Mouse (Mus musculus) testis, adult 2 months (tissue): ENCODE data around the gene Fkbp1a. TPM values are rescaled to one million over a fixed set of nuclear protein-coding genes. Genes with fewer than 3 reads are reported as not detected.

ENCODE experiments used
- H3K27ac ChIP-seq: fragments of 200-500 bp; 2 replicates; pipeline ENCODE4 v1.5.1; 2012; ENCODE audit warnings: low read depth, low read length; ENCODE audit not compliant: control insufficient read depth, insufficient read depth
- H3K27me3 ChIP-seq: fragments of 200-500 bp; 2 replicates; pipeline ENCODE4 v1.6.1; 2012; ENCODE audit warnings: mild to moderate bottlenecking, low read length, moderate library complexity; ENCODE audit not compliant: control insufficient read depth, insufficient read depth
- H3K36me3 ChIP-seq: fragments of 200-500 bp; 2 replicates; pipeline ENCODE4 v1.6.1; 2012; ENCODE audit warnings: mild to moderate bottlenecking, low read length; ENCODE audit not compliant: control insufficient read depth, insufficient read depth
- H3K4me1 ChIP-seq: fragments of 200-500 bp; 2 replicates; pipeline ENCODE4 v1.6.1; 2012; ENCODE audit warnings: low read length; ENCODE audit not compliant: control insufficient read depth, insufficient read depth
- H3K4me3 ChIP-seq: fragments of 200-500 bp; 2 replicates; pipeline ENCODE4 v1.5.1; 2012; ENCODE audit warnings: low read depth, mild to moderate bottlenecking, low read length, moderate library complexity, mixed read lengths; ENCODE audit not compliant: control insufficient read depth
- CTCF ChIP-seq: fragments of 200-500 bp; IDR thresholded peaks from 2 replicates; pipeline ENCODE4 v1.5.1; 2012; ENCODE audit warnings: low read depth, mild to moderate bottlenecking, inconsistent platforms, low read length, moderate library complexity; ENCODE audit not compliant: control insufficient read depth, insufficient read depth, insufficient replicate concordance
- POLR2A ChIP-seq: fragments of 200-500 bp; IDR thresholded peaks from 2 replicates; pipeline ENCODE4 v1.6.1; 2012; ENCODE audit warnings: low read depth, mild to moderate bottlenecking, inconsistent platforms, low read length, moderate library complexity; ENCODE audit not compliant: control insufficient read depth
- polyA plus RNA-seq: library from polyadenylated mRNA; depleted of rRNA; stranded (reverse); fragments of >200 nt; gene quantifications from 2 replicates; pipeline ENCODE4 v1.2.3, GENCODE M21; 2012

Gene Fkbp1a
- polyA plus RNA-seq, 1 experiment, result 184 TPM

DNA sequence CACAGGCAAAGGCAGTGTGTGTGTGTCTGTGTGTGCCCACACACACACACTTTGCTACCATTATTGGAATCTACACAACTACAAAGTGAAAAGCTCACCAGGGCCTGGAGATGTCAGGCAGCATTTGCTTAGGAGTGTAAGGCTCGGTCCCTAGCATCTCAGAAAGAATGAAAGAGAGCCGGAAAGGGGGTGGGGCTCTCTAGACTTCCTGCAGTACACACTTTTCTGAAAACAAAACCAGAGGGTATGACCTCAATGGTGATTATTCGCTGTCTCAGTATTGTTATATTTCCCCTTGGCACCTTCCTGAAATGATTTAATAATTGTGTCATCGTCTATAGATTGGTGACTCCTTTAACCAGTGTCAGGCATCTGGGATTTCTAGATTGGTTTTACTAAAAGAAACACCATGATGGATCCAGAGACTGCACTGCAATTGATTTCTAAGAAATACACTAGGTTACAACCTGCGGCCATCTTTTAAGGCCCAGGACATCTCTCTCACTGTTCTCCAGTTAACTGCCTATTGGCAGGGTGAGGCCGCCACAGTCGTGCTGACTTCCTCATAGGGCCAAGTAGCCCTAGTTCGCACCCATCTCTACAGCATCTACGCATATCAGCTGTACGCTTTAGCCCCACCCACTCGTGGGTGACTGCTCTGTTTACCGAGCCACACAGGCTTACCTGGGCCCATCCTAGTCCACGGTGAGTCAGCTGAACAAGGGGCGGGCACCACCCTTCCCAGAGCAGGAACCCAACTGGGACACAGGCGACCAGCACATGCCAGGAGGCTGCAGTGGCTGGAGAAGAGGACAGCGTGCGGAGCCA, 29.8 kb downstream of the Fkbp1a start, which contains the start of gene Sdcbp2:
Gene Sdcbp2, plus strand, starts transcription at position 750 of the 828 bp plus-strand sequence.
- H3K27ac ChIP-seq, result no peak within 1 kb of the TSS
- TF ChIP-seq CTCF, result no peak
- no peak for TF ChIP-seq POLR2A
- H3K4me1 ChIP-seq, result peaks cover 11% of the 10 kb centered on the region
- H3K27me3 ChIP-seq, result no peaks in the 10 kb centered on the region
- no peak within 1 kb of the TSS for H3K4me3 ChIP-seq
- H3K36me3 ChIP-seq, result no peaks in the 10 kb centered on the region

DNA sequence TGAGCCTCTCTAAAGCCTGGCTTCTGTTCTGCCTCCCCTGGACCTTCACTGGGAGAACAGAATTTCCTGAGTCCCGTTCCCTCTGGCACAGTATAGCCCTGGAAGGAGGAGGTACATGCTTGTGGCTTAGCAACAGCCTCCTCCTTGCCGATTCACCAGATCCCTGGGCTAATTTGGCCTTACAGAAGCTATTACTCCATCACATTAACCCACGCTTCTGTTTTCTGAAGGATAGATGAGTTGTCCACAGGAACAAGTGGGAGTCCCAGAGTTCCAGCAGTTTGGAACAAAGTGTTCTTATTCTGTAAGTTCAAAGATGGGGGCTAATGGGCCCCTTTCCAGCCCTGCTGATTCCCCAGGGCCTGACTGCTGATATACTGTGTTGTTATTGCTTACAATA, 31.4 kb downstream of the Fkbp1a start:
- no peak overlapping the region for H3K27ac ChIP-seq
- TF ChIP-seq POLR2A, result no peak
- TF ChIP-seq CTCF, result no peak
- H3K4me1 ChIP-seq, result peaks cover 11% of the 10 kb centered on the region
- no peaks in the 10 kb centered on the region for H3K36me3 ChIP-seq
- no peak overlapping the region for H3K4me3 ChIP-seq
- no peaks in the 10 kb centered on the region for H3K27me3 ChIP-seq

GRCm38 (mm10) chr2:151574607-151575006, 32.3 kb downstream of the Fkbp1a start:
- H3K27ac ChIP-seq, result no peak overlapping the region
- TF ChIP-seq POLR2A (no peak), CTCF (no peak)
- H3K27me3 ChIP-seq, result no peaks in the 10 kb centered on the region
- H3K4me3 ChIP-seq, result no peak overlapping the region
- H3K4me1 ChIP-seq, result peaks cover 11% of the 10 kb centered on the region
- no peaks in the 10 kb centered on the region for H3K36me3 ChIP-seq

- H3K27me3 ChIP-seq, result no peaks in the 10 kb centered on the region
- H3K27ac ChIP-seq, result no peak overlapping the region
- TF ChIP-seq CTCF (no peak), POLR2A (no peak)
- no peaks in the 10 kb centered on the region for H3K36me3 ChIP-seq
- peak overlapping the region; percentile 80; the same call in 1 of the 2 replicates for H3K4me3 ChIP-seq
- peaks cover 11% of the 10 kb centered on the region for H3K4me1 ChIP-seq
Observed at GRCm38 (mm10) chr2:151575119-151575698, 32.9 kb downstream of the Fkbp1a start.

- Histone ChIP-seq H3K4me3 (peak overlapping the region; percentile 80), H3K27ac (peak overlapping the region; percentile 44; the same call in 1 of the 2 replicates), H3K4me1 (peaks cover 11% of the 10 kb centered on the region), H3K27me3 (no peaks in the 10 kb centered on the region), H3K36me3 (no peaks in the 10 kb centered on the region)
- no peak for TF ChIP-seq CTCF
- peak; percentile 46 for TF ChIP-seq POLR2A
Observed at GRCm38 (mm10) chr2:151575699-151576389, 33.6 kb downstream of the Fkbp1a start.

DNA sequence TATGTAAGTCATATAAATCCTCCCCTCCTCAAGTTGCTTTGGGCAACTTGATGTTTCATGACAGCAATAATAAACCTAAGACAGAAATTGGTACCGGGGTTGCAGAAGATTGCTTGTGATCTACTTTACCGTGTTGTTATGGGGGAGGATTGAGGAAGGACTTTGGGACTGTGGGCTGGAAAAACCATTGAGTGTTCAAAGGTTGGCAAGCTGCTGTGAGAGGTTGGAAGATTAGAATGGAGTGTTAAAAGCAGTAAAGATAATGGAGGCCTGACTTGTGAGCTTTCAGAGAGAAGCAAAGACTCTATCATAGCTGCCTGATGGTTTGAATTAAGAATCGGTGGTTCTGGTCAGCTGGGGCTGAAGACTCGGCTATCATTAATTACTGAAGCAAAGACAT, 36.9 kb downstream of the Fkbp1a start:
- no peaks in the 10 kb centered on the region for H3K27me3 ChIP-seq
- H3K27ac ChIP-seq, result no peak overlapping the region
- TF ChIP-seq POLR2A (no peak), CTCF (no peak)
- H3K4me1 ChIP-seq, result peaks cover 9% of the 10 kb centered on the region
- no peaks in the 10 kb centered on the region for H3K36me3 ChIP-seq
- H3K4me3 ChIP-seq, result no peak overlapping the region

DNA sequence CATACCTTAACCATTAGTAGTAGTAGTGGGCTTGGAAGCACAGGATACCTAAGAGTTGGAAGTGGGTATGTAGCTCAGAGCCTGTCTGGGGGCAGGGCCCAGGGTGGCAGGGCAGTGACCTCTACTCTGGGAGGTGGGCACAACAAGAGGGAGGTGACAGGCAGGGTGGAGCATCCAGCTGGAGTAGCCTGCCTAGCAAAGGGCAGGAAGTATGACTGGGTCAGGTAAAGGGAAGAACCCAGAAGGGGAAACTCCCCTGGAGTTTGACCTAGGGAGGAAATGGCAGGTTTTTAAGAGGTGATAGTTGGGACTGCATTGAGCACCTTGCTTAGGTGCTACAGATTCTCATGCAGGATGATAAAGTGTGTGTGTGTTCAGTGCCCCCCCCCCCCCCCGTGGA, 38.7 kb downstream of the Fkbp1a start:
- peaks cover 4% of the 10 kb centered on the region; the same call in 1 of the 2 replicates for H3K4me1 ChIP-seq
- H3K36me3 ChIP-seq, result no peaks in the 10 kb centered on the region
- no peak overlapping the region for H3K27ac ChIP-seq
- H3K4me3 ChIP-seq, result no peak overlapping the region
- TF ChIP-seq POLR2A (no peak), CTCF (no peak)
- no peaks in the 10 kb centered on the region for H3K27me3 ChIP-seq
